Mouse (Mus musculus): ENCODE measurements around the gene Fcgrt. TPM values are rescaled to one million over a fixed set of nuclear protein-coding genes. Genes with fewer than 3 reads are reported as not detected.
A peak's percentile ranks its signal among the peaks of the same experiment; 100 is the strongest.
"Not testable (repeated sequence)": the region's sequence is repeated elsewhere in the genome, so short reads cannot be mapped to it uniquely, and the experiment has no call there.

Gene Fcgrt
- polyA plus RNA-seq, 1 experiment from 2014 or later: 149 TPM

GRCm38 (mm10) chr7:45126147-45126843, 22.6 kb upstream of the Fcgrt start:
- Histone ChIP-seq H3K4me1 (ENCODE audit: control insufficient read depth, insufficient read depth, low read length) (peaks cover 44% of the 10 kb centered on the region), H3K9me3 (replicated peaks; ENCODE audit: control insufficient read depth, low read length) (no peaks in the 10 kb centered on the region), H3K27me3 (ENCODE audit: control insufficient read depth, insufficient read depth, low read length) (no peaks in the 10 kb centered on the region), H3K4me2 (ENCODE audit: low read depth, low read length) (peak overlapping the region; percentile 69), H3K9ac (ENCODE audit: low read length) (peak overlapping the region; percentile 99), H3K4me3 (replicated peaks; ENCODE audit: low read length) (peak overlapping the region; percentile 62), H3K27ac (ENCODE audit: low read length) (peak overlapping the region; percentile 84), H3K36me3 (ENCODE audit: control insufficient read depth, insufficient read depth, low read length) (peaks cover 25% of the 10 kb centered on the region)
- no peak for ATAC-seq (ENCODE audit: insufficient read depth, low FRiP score)
- WGBS: 70% methylated on average over 17 of the region's 17 CpGs

- 0 out of 2 replicates have a peak overlapping the region, but pooled peaks have one; percentile 1 for H3K4me3 ChIP-seq (replicated peaks; ENCODE audit: low read length)
Observed at GRCm38 (mm10) chr7:45125649-45126048, 22.0 kb upstream of the Fcgrt start.

GRCm38 (mm10) chr7:45125144-45125600, 21.5 kb upstream of the Fcgrt start:
- H3K4me2 ChIP-seq (ENCODE audit: low read depth, low read length): peak overlapping the region; percentile 49; the same call in 1 of the 2 replicates
- no peak overlapping the region; the same call in 1 of the 2 replicates for H3K9ac ChIP-seq (ENCODE audit: low read length)
- H3K9me3 ChIP-seq (replicated peaks; ENCODE audit: control insufficient read depth, low read length): no peaks in the 10 kb centered on the region
- WGBS: 25% methylated on average over 7 of the region's 7 CpGs
- peaks cover 27% of the 10 kb centered on the region for H3K36me3 ChIP-seq (ENCODE audit: control insufficient read depth, insufficient read depth, low read length)
- ATAC-seq (ENCODE audit: insufficient read depth, low FRiP score): no peak
- peaks cover 44% of the 10 kb centered on the region for H3K4me1 ChIP-seq (ENCODE audit: control insufficient read depth, insufficient read depth, low read length)
- peak overlapping the region; percentile 68 for H3K27ac ChIP-seq (ENCODE audit: low read length)
- H3K4me3 ChIP-seq (replicated peaks; ENCODE audit: low read length): 0 out of 2 replicates have a peak overlapping the region, but pooled peaks have one; percentile 1
- H3K27me3 ChIP-seq (ENCODE audit: control insufficient read depth, insufficient read depth, low read length): no peaks in the 10 kb centered on the region

More at GRCm38 (mm10) chr7:45125649-45126048, 22.0 kb upstream of the Fcgrt start:
- H3K9me3 ChIP-seq (replicated peaks; ENCODE audit: control insufficient read depth, low read length); ATAC-seq (ENCODE audit: insufficient read depth, low FRiP score); H3K9ac ChIP-seq (ENCODE audit: low read length); H3K4me2 ChIP-seq (ENCODE audit: low read depth, low read length); H3K27me3 ChIP-seq (ENCODE audit: control insufficient read depth, insufficient read depth, low read length): not testable (repeated sequence)
- Histone ChIP-seq H3K4me1 (ENCODE audit: control insufficient read depth, insufficient read depth, low read length) (peaks cover 44% of the 10 kb centered on the region), H3K36me3 (ENCODE audit: control insufficient read depth, insufficient read depth, low read length) (peaks cover 27% of the 10 kb centered on the region), H3K27ac (ENCODE audit: low read length) (peak overlapping the region; percentile 68)
- WGBS: 65% methylated on average over 5 of the region's 5 CpGs

GRCm38 (mm10) chr7:45124224-45125143, 20.8 kb upstream of the Fcgrt start, which contains the start of gene Rps11:
TSS of gene Rps11 (minus strand) at chr7:45124439.
- peak; percentile 84 for ATAC-seq (ENCODE audit: insufficient read depth, low FRiP score)
- Histone ChIP-seq H3K4me1 (ENCODE audit: control insufficient read depth, insufficient read depth, low read length) (peaks cover 41% of the 10 kb centered on the region), H3K36me3 (ENCODE audit: control insufficient read depth, insufficient read depth, low read length) (peaks cover 27% of the 10 kb centered on the region), H3K27ac (ENCODE audit: low read length) (peak within 1 kb of the TSS; percentile 82), H3K4me2 (ENCODE audit: low read depth, low read length) (peak within 1 kb of the TSS; percentile 76), H3K9me3 (replicated peaks; ENCODE audit: control insufficient read depth, low read length) (no peaks in the 10 kb centered on the region), H3K27me3 (ENCODE audit: control insufficient read depth, insufficient read depth, low read length) (no peaks in the 10 kb centered on the region), H3K4me3 (replicated peaks; ENCODE audit: low read length) (peak within 1 kb of the TSS; percentile 69), H3K9ac (ENCODE audit: low read length) (peak within 1 kb of the TSS; percentile 88)
- WGBS: under 1% methylated on average over 59 of the region's 59 CpGs

- Histone ChIP-seq H3K4me3 (replicated peaks; ENCODE audit: low read length) (peak overlapping the region; percentile 69), H3K9me3 (replicated peaks; ENCODE audit: control insufficient read depth, low read length) (no peaks in the 10 kb centered on the region), H3K4me2 (ENCODE audit: low read depth, low read length) (peak overlapping the region; percentile 76), H3K27me3 (ENCODE audit: control insufficient read depth, insufficient read depth, low read length) (no peaks in the 10 kb centered on the region), H3K27ac (ENCODE audit: low read length) (peak overlapping the region; percentile 66; the same call in 1 of the 2 replicates), H3K36me3 (ENCODE audit: control insufficient read depth, insufficient read depth, low read length) (peaks cover 27% of the 10 kb centered on the region), H3K9ac (ENCODE audit: low read length) (peak overlapping the region; percentile 88), H3K4me1 (ENCODE audit: control insufficient read depth, insufficient read depth, low read length) (peaks cover 39% of the 10 kb centered on the region)
- WGBS: 13% methylated on average over 12 of the region's 12 CpGs
- no peak for ATAC-seq (ENCODE audit: insufficient read depth, low FRiP score)
Observed at GRCm38 (mm10) chr7:45123186-45123570, 19.5 kb upstream of the Fcgrt start.

GRCm38 (mm10) chr7:45122561-45123185, 19.0 kb upstream of the Fcgrt start:
- WGBS: 77% methylated on average over 15 of the region's 15 CpGs
- H3K4me1 ChIP-seq (ENCODE audit: control insufficient read depth, insufficient read depth, low read length): peaks cover 39% of the 10 kb centered on the region
- ATAC-seq (ENCODE audit: insufficient read depth, low FRiP score): no peak
- no peaks in the 10 kb centered on the region for H3K27me3 ChIP-seq (ENCODE audit: control insufficient read depth, insufficient read depth, low read length)
- peak overlapping the region; percentile 69 for H3K4me3 ChIP-seq (replicated peaks; ENCODE audit: low read length)
- H3K9ac ChIP-seq (ENCODE audit: low read length): peak overlapping the region; percentile 88; the same call in 1 of the 2 replicates
- no peak overlapping the region for H3K27ac ChIP-seq (ENCODE audit: low read length)
- peaks cover 27% of the 10 kb centered on the region for H3K36me3 ChIP-seq (ENCODE audit: control insufficient read depth, insufficient read depth, low read length)
- peak overlapping the region; percentile 76 for H3K4me2 ChIP-seq (ENCODE audit: low read depth, low read length)
- H3K9me3 ChIP-seq (replicated peaks; ENCODE audit: control insufficient read depth, low read length): no peaks in the 10 kb centered on the region

- Histone ChIP-seq H3K9ac (ENCODE audit: low read length) (peak overlapping the region; percentile 58), H3K9me3 (replicated peaks; ENCODE audit: control insufficient read depth, low read length) (no peaks in the 10 kb centered on the region), H3K36me3 (ENCODE audit: control insufficient read depth, insufficient read depth, low read length) (peaks cover 24% of the 10 kb centered on the region), H3K27me3 (ENCODE audit: control insufficient read depth, insufficient read depth, low read length) (no peaks in the 10 kb centered on the region), H3K4me1 (ENCODE audit: control insufficient read depth, insufficient read depth, low read length) (peaks cover 38% of the 10 kb centered on the region), H3K4me2 (ENCODE audit: low read depth, low read length) (no peak overlapping the region), H3K27ac (ENCODE audit: low read length) (peak overlapping the region; percentile 27; the same call in 1 of the 2 replicates), H3K4me3 (replicated peaks; ENCODE audit: low read length) (no peak overlapping the region)
- no peak for ATAC-seq (ENCODE audit: insufficient read depth, low FRiP score)
Observed at GRCm38 (mm10) chr7:45121966-45122365, 18.3 kb upstream of the Fcgrt start.

- WGBS: 42% methylated on average over 8 of the region's 8 CpGs
- ATAC-seq (ENCODE audit: insufficient read depth, low FRiP score): no peak
- Histone ChIP-seq H3K4me3 (replicated peaks; ENCODE audit: low read length) (no peak overlapping the region), H3K27me3 (ENCODE audit: control insufficient read depth, insufficient read depth, low read length) (no peaks in the 10 kb centered on the region), H3K4me1 (ENCODE audit: control insufficient read depth, insufficient read depth, low read length) (peaks cover 33% of the 10 kb centered on the region), H3K27ac (ENCODE audit: low read length) (no peak overlapping the region), H3K9ac (ENCODE audit: low read length) (peak overlapping the region; percentile 43), H3K4me2 (ENCODE audit: low read depth, low read length) (no peak overlapping the region), H3K9me3 (replicated peaks; ENCODE audit: control insufficient read depth, low read length) (no peaks in the 10 kb centered on the region), H3K36me3 (ENCODE audit: control insufficient read depth, insufficient read depth, low read length) (peaks cover 19% of the 10 kb centered on the region)
Observed at GRCm38 (mm10) chr7:45121404-45121803, 17.8 kb upstream of the Fcgrt start.
